Mouse (Mus musculus): ENCODE data around the gene H1f0.
A peak's percentile ranks its signal among the peaks of the same experiment; 100 is the strongest.

H1f0 gene

DNA sequence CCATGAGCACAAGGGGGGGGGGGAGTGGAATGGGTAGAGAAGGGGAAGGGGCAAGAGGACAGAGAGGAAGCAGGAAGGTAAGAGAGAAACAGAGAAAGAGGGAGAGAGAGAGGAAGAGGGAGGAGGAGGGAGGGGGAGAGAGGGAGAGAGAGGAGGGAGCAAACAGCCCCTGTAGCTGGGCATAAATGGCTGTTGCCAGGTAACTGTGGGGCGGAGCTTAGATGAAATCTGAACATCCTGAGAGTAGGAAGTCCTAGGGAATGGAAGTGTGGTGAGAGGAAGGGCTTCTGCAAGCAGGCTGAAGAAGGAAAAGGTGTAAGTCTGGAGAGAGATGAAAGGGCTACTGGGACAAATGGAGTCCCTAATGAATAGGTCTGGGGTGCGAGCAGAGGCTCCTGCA lies 38.0 kb downstream of the H1f0 start:
- no peak for DNase-seq (ENCODE audit: low read depth in 2 of 2, low spot score in 2 of 2)

DNA sequence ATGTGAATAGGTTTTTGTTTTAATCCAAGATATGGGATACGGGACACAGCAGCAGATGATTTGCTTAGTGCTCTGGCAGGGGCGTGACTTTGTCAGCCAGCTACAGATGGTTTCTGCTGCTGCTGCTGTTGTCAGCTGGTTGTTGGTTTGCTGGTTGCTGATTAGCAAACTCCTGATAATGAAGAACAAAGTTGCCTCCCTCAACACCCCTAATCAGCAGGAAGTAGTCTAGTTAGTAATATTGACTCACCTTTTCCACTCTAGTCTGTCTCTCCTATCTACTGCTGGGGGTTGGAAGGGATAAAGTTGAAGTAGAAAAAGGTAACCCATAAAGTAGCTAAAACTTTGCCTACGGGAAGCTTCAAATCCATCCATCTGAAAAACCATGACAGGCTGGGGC lies 39.4 kb downstream of the H1f0 start:
- no peak for DNase-seq (ENCODE audit: low read depth in 2 of 2, low spot score in 2 of 2)

DNA sequence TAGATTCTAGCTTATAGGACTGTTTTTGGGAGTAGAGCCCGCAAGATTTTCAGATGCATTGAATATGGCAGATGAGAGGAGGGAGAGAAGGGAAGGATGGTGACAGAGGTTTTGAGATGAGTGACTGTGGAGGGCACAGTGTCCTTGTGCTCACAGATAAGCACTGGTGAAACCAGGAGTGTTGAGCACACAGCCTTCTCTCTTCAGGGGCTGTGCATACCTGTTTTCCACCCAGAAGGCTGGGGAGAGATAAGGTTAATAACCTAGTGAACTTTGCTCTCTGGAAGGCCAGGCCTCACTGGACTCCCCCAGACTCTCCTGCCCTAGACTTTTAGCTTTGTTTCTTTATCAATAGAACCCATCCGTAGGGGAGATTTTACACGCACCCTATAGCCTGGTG lies 40.2 kb downstream of the H1f0 start:
- no peak for DNase-seq (ENCODE audit: low read depth in 2 of 2, low spot score in 2 of 2)

DNA sequence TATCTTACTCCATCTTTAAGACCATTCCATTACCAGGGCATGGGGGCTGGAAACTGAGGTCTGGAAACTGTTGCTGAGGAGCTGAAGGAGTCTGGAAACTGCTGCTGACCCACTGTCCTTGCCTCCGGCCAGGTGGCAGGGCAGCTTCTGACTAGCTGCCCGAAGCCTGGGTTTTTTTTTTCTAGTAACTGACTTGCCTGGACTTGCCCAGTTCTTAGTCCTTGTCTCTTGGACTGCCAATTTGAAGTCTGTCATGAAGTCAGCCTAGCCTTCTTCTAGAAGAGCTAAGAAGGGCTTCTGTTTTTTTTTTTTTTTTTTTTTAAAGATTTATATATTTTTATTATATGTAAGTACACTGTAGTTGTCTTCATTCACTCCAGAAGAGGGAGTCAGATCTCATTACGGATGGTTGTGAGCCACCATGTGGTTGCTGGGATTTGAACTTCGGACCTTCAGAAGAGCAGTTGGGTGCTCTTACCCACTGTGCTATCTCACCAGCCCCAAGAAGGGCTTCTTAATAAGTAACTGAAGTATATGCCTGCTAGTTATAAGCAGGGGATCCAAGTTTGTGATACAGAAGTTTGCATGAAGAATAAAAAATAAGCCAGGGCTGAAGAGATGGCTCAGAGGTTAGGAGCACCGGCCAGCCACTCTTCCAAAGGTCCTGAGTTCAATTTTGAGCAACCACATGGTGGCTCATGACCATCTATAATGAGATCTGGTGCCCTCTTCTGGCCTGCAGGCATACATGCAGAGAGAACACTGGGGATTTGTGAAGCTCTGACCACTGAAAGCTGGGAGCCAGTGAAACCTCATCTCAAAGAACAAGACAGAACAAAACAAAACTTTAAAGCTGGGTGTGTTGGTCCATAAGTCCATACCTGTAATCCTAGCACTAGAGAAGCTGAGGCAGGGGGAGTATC lies 43.1 kb downstream of the H1f0 start:
- peak; percentile 18 to 23 for DNase-seq (ENCODE audit: low read depth in 2 of 2, low spot score in 2 of 2)

DNA sequence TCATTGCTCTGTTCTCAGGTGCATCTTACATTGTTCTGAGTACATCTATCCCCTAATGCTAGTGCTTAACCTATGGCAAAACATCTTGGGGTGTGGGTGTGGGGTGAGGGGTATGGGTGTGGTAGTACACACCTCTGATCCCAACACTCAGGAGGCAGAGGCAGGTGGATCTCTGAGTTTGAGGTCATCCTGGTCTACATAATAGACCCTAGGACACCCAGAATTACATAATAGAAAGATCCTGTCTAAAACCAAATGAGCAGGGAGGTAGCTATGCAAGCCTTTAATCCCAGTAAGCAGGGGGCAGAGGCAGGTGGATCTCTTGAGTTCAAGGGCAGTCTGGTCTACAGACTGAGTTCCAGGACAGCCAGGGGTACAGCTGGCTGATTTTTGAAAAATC lies 45.5 kb downstream of the H1f0 start:
- DNase-seq (ENCODE audit: low read depth in 2 of 2, low spot score in 2 of 2) = no peak

DNA sequence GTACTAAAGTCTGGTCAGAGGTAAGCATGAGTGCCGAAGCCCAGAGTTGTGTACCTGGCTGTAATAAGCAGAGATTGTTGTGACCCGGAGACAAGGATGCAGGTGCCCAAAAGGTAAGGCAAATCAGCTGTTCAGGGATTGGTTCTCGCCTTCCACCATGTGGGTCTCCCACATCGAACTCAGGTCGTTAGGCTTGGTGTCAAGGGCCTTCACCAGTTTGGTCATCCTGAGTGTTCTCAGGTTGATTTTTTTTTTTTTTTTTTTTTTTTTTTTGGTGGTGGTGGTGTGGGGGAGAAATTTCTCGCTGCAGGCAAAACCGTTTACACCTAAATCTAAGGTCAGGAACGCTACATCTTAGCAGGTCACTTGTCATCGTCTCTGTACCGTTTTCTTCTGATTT lies 46.2 kb downstream of the H1f0 start:
- DNase-seq (ENCODE audit: low read depth in 2 of 2, low spot score in 2 of 2) = no peak

DNA sequence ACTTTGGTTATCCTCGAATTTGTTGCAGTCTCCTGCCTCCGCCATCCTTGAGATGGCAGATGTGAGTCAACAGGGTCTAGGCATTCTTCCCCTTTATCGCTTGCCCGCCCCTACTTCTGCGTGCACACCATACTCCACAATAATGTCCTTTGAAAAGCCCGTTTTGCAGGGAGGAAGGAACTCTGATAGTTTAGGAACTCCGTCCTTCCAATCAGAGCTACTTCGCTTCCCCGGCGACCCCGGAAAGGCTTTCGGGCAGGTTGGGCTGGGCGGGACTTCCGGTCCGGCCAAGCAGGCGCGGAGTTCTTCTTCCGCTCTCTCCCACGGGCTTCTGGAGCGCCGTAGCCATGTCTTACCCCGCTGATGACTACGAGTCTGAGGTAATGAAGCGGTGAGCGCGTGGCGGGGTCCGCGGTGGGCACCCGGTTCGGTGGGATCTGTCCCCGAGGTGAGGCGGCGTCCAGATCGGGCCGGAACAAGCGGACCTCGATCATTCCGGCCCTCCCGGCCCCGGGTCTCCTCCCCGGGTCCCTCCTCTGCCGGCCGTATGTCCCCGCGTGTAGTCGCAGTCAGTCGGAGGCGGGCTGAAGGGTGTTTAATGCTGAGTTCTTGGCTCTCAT lies 46.8 kb downstream of the H1f0 start, which contains the start of gene Eif3l:
Eif3l (plus strand) TSS at position 267 of the 620 bp plus-strand sequence.
- DNase-seq (ENCODE audit: low read depth in 2 of 2, low spot score in 2 of 2) = peak; percentile 74 to 76

DNA sequence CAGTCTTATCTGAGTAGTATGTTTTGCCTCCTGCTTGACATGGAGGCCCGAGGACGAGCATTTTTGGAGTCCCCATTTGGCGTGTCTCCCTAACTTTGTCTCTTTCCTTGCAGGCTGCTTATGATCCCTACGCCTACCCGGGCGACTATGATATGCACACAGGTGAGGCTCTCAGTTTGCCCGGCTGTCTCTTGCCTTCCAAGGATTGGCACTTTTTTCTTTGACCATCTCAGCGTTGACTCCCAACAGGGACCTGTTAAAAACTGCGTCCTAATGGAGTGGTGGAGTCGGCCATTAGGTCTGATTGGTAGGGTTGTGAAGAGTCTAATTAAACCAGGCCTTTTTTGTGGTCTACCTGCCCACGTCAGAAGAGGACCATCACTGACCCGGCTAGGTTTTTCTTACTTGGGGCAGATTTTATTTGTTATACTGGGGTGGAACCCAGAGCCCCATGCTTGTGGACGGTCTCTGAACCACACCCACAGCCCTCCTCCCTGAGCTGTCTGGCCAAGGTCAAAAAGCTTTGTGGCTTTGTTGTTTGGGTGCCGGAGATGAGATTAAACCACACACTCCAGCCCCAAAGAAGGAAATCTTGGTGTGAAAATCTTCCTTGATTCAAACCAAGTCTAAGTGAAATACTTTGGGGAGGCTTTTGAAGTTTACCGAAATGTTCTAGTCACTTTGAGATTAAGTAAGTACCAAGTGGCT lies 47.6 kb downstream of the H1f0 start:
- no peak for DNase-seq (ENCODE audit: low read depth in 2 of 2, low spot score in 2 of 2)

DNA sequence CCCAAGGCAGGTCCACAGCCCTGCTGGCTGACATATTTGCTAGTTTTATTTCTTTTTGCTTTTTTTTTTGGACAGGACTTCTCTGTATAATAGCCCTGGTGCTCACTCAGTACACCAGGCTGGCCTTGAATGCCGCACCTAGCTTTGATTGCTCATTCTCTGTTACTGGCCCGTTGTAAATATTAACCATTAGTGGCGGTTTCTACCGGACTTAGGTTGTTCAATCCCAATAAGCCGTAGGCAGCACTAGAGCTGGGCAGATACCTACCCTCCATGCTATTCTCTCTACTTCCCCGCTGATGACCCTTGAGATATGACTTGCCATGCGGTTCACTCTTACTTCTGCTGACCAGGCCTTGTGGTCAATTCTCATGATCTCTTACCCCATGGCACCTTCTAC lies 51.3 kb downstream of the H1f0 start:
- no peak for DNase-seq (ENCODE audit: low read depth in 2 of 2, low spot score in 2 of 2)
